Mouse (Mus musculus): ENCODE data around the gene Pcmtd2. TPM values are rescaled to one million over a fixed set of nuclear protein-coding genes. Genes with fewer than 3 reads are reported as not detected.
"Not testable (repeated sequence)": the region's sequence is repeated elsewhere in the genome, so short reads cannot be mapped to it uniquely, and the experiment has no call there.

The Pcmtd2 gene
- total RNA-seq (2014; rRNA removed): 28.9 and 37.4 TPM in 2 replicates
- 21.6 and 22.5 TPM in 2 replicates for polyA plus RNA-seq (2015; fragmentation: Nextera tagmentation; extraction: Ambion mirVana)

- H3K36me3 ChIP-seq (ENCODE audit: insufficient read depth, low read length): 0 out of 2 replicates have a peak, but pooled peaks cover 7% of the 10 kb centered on the region
- H3K27ac ChIP-seq (ENCODE audit: low read depth, low read length): peak within 1 kb of the TSS; percentile 72
- no peaks in the 10 kb centered on the region for H3K27me3 ChIP-seq (ENCODE audit: insufficient read depth, low read length)
- H3K4me3 ChIP-seq (ENCODE audit: low read depth, low read length): peak within 1 kb of the TSS; percentile 61
- under 1% methylated on average over 35 of the region's 35 CpGs for WGBS
- peak; percentile 98 for ATAC-seq (ENCODE audit: low FRiP score)
- no peak; the same call in 1 of the 2 replicates for TF ChIP-seq CTCF (IDR thresholded peaks at IDR 0.05)
- H3K4me1 ChIP-seq (ENCODE audit: insufficient read depth, low read length): peaks cover 7% of the 10 kb centered on the region
- no peaks in the 10 kb centered on the region for H3K9me3 ChIP-seq (ENCODE audit: low read length)
- H3K4me2 ChIP-seq (ENCODE audit: low read depth, low read length, poor library complexity, severe bottlenecking): peak within 1 kb of the TSS; percentile 72
- peak; percentile 97 for DNase-seq (ENCODE audit: low spot score)
- H3K9ac ChIP-seq (replicated peaks; ENCODE audit: low read length, poor library complexity, severe bottlenecking): peak within 1 kb of the TSS; percentile 83
These were observed at the start of gene Pcmtd2 for GRCm38 (mm10) chr2:181837372-181838292. Gene Pcmtd2, plus strand, starts transcription at chr2:181837854.

- no peak overlapping the region for H3K4me2 ChIP-seq (ENCODE audit: low read depth, low read length, poor library complexity, severe bottlenecking)
- TF ChIP-seq CTCF (IDR thresholded peaks at IDR 0.05): no peak
- DNase-seq (ENCODE audit: low spot score): no peak
- no peaks in the 10 kb centered on the region for H3K4me1 ChIP-seq (ENCODE audit: insufficient read depth, low read length)
- WGBS: 87% methylated on average over 6 of the region's 6 CpGs
- no peak for ATAC-seq (ENCODE audit: low FRiP score)
- peaks cover 12% of the 10 kb centered on the region for H3K36me3 ChIP-seq (ENCODE audit: insufficient read depth, low read length)
- H3K27ac ChIP-seq (ENCODE audit: low read depth, low read length): no peak overlapping the region
- H3K27me3 ChIP-seq (ENCODE audit: insufficient read depth, low read length): no peaks in the 10 kb centered on the region
- no peak overlapping the region for H3K4me3 ChIP-seq (ENCODE audit: low read depth, low read length)
- H3K9me3 ChIP-seq (ENCODE audit: low read length): no peaks in the 10 kb centered on the region
- no peak overlapping the region for H3K9ac ChIP-seq (replicated peaks; ENCODE audit: low read length, poor library complexity, severe bottlenecking)
These were observed 48.3 kb upstream of the Pcmtd2 start for GRCm38 (mm10) chr2:181789396-181789795.

- not testable (repeated sequence) for DNase-seq (ENCODE audit: low spot score); H3K27ac ChIP-seq (ENCODE audit: low read depth, low read length); H3K4me2 ChIP-seq (ENCODE audit: low read depth, low read length, poor library complexity, severe bottlenecking); ATAC-seq (ENCODE audit: low FRiP score); H3K4me1 ChIP-seq (ENCODE audit: insufficient read depth, low read length); H3K9me3 ChIP-seq (ENCODE audit: low read length); H3K9ac ChIP-seq (replicated peaks; ENCODE audit: low read length, poor library complexity, severe bottlenecking); H3K27me3 ChIP-seq (ENCODE audit: insufficient read depth, low read length); H3K4me3 ChIP-seq (ENCODE audit: low read depth, low read length)
- peaks cover 27% of the 10 kb centered on the region for H3K36me3 ChIP-seq (ENCODE audit: insufficient read depth, low read length)
- 85% methylated on average over 8 of the region's 8 CpGs for WGBS
These were observed 44.5 kb upstream of the Pcmtd2 start for GRCm38 (mm10) chr2:181793186-181793585.

- Histone ChIP-seq H3K9ac (replicated peaks; ENCODE audit: low read length, poor library complexity, severe bottlenecking) (no peak overlapping the region), H3K36me3 (ENCODE audit: insufficient read depth, low read length) (peaks cover 21% of the 10 kb centered on the region; the same call in 1 of the 2 replicates), H3K4me3 (ENCODE audit: low read depth, low read length) (no peak overlapping the region), H3K4me1 (ENCODE audit: insufficient read depth, low read length) (no peaks in the 10 kb centered on the region), H3K27me3 (ENCODE audit: insufficient read depth, low read length) (no peaks in the 10 kb centered on the region), H3K4me2 (ENCODE audit: low read depth, low read length, poor library complexity, severe bottlenecking) (no peak overlapping the region), H3K27ac (ENCODE audit: low read depth, low read length) (peak overlapping the region; percentile 26; the same call in 1 of the 2 replicates), H3K9me3 (ENCODE audit: low read length) (no peaks in the 10 kb centered on the region)
- 48% methylated on average over 3 of the region's 3 CpGs for WGBS
- ATAC-seq (ENCODE audit: low FRiP score) (peak; percentile 47), DNase-seq (ENCODE audit: low spot score) (peak; percentile 53)
- TF ChIP-seq CTCF (IDR thresholded peaks at IDR 0.05): no peak
These were observed 42.0 kb upstream of the Pcmtd2 start for GRCm38 (mm10) chr2:181795641-181796130.

- DNase-seq (ENCODE audit: low spot score) (peak; percentile 10), ATAC-seq (ENCODE audit: low FRiP score) (no peak)
- no peak overlapping the region for H3K4me2 ChIP-seq (ENCODE audit: low read depth, low read length, poor library complexity, severe bottlenecking)
- no peaks in the 10 kb centered on the region for H3K27me3 ChIP-seq (ENCODE audit: insufficient read depth, low read length)
- peaks cover 22% of the 10 kb centered on the region; the same call in 1 of the 2 replicates for H3K36me3 ChIP-seq (ENCODE audit: insufficient read depth, low read length)
- H3K9me3 ChIP-seq (ENCODE audit: low read length): no peaks in the 10 kb centered on the region
- H3K9ac ChIP-seq (replicated peaks; ENCODE audit: low read length, poor library complexity, severe bottlenecking): no peak overlapping the region
- 78% methylated on average over 8 of the region's 8 CpGs for WGBS
- TF ChIP-seq CTCF (IDR thresholded peaks at IDR 0.05): no peak
- no peak overlapping the region for H3K4me3 ChIP-seq (ENCODE audit: low read depth, low read length)
- no peak overlapping the region for H3K27ac ChIP-seq (ENCODE audit: low read depth, low read length)
- no peaks in the 10 kb centered on the region for H3K4me1 ChIP-seq (ENCODE audit: insufficient read depth, low read length)
These were observed 40.0 kb upstream of the Pcmtd2 start for GRCm38 (mm10) chr2:181797672-181798071.

Measured in midbrain, postnatal 0 days (tissue).